Comparison of ENCODE assay signal across 24 mouse cellular contexts in the genomic region with DNA sequence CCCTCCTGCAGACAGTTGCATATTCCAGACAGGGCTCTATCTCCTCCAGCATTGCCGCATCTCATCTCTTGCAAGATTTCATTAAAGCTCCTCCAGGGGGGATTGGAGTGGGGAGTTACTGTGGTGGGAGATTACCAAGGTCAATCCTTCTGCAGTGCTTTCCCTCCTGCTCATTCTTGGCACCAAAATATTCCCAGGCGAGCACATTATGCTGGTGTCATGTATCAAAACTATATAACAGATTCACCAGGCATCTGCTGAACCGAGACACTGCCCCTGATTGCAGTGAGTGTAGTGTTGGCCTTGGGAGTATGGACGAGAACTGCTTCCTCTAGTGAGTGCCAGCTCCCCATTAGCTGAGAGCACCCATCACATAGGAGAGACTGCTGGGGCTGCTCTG.
A peak's percentile ranks its signal among the peaks of the same experiment; 100 is the strongest.
DNase-seq lines count a peak whose midpoint lies in the region; ATAC-seq and TF ChIP-seq lines count a peak whose summit lies in the region.
"Had no signal": no experiment of that assay in that cellular context is flagged by ENCODE, and none has a peak within 500 bp of the region (broad histone marks: within the 10 kb centered on the region; RNA-seq: fewer than 3 reads in every experiment).

No protein-coding gene starts in this region.

- no peaks in the 10 kb centered on the region for H3K4me1 ChIP-seq in forebrain, postnatal 0 days (ENCODE audit: insufficient read depth)
- H3K4me1 ChIP-seq in forebrain, embryonic 15.5 days: no peaks in the 10 kb centered on the region; the same call in 1 of the 2 replicates
- H3K4me1 ChIP-seq in limb, embryonic 14.5 days (ENCODE audit: control insufficient read depth, insufficient read depth, low read length): peaks cover 10% of the 10 kb centered on the region; the same call in 1 of the 2 replicates
- H3K4me1 ChIP-seq in limb, embryonic 10.5 days: 0 out of 2 replicates have a peak, but pooled peaks cover 3% of the 10 kb centered on the region
- peaks cover 12% of the 10 kb centered on the region for H3K4me1 ChIP-seq in intestine, embryonic 16.5 days (ENCODE audit: control insufficient read depth, insufficient read depth, low read length)
- H3K4me1 ChIP-seq in stomach, postnatal 0 days (replicated peaks; ENCODE audit: control insufficient read depth, insufficient read depth): no peaks in the 10 kb centered on the region

- H3K9me3 ChIP-seq in forebrain, postnatal 0 days (ENCODE audit: low read length): no peaks in the 10 kb centered on the region
- no peaks in the 10 kb centered on the region for H3K9me3 ChIP-seq in forebrain, embryonic 15.5 days
- no peaks in the 10 kb centered on the region for H3K9me3 ChIP-seq in limb, embryonic 14.5 days (ENCODE audit: control insufficient read depth, low read length)
- no peaks in the 10 kb centered on the region for H3K9me3 ChIP-seq in limb, embryonic 10.5 days (replicated peaks)
- H3K9me3 ChIP-seq in intestine, embryonic 16.5 days (ENCODE audit: control insufficient read depth, low read length): no peaks in the 10 kb centered on the region
- no peaks in the 10 kb centered on the region for H3K9me3 ChIP-seq in stomach, postnatal 0 days (ENCODE audit: control insufficient read depth, low read length)
- H3K9me3 ChIP-seq: heart, embryonic 13.5 days; liver, embryonic 13.5 days; lung, embryonic 15.5 days; midbrain, embryonic 10.5 days; neural tube, embryonic 12.5 days had no signal

- WGBS in forebrain, postnatal 0 days: 58% methylated on average over 4 of the region's 4 CpGs
- WGBS in forebrain, embryonic 15.5 days: 60% methylated on average over 4 of the region's 4 CpGs
- WGBS in limb, embryonic 14.5 days: 53% methylated on average over 4 of the region's 4 CpGs
- 69% methylated on average over 4 of the region's 4 CpGs for WGBS in limb, embryonic 10.5 days
- WGBS in intestine, embryonic 16.5 days: 55% methylated on average over 4 of the region's 4 CpGs
- WGBS in stomach, postnatal 0 days: 46% methylated on average over 4 of the region's 4 CpGs

- no peak overlapping the region for H3K4me2 ChIP-seq in forebrain, postnatal 0 days (ENCODE audit: low read depth)
- no peak overlapping the region for H3K4me2 ChIP-seq in forebrain, embryonic 15.5 days (replicated peaks)
- no peak overlapping the region for H3K4me2 ChIP-seq in limb, embryonic 14.5 days (replicated peaks; ENCODE audit: low read depth, low read length, severe bottlenecking)
- no peak overlapping the region for H3K4me2 ChIP-seq in intestine, embryonic 16.5 days (ENCODE audit: low read depth, low read length)
- H3K4me2 ChIP-seq in stomach, postnatal 0 days (replicated peaks; ENCODE audit: low read depth): no peak overlapping the region
- H3K4me2 ChIP-seq: heart, embryonic 13.5 days; liver, embryonic 13.5 days; lung, embryonic 15.5 days; neural tube, embryonic 12.5 days had no signal

- peak; percentile 43 for ATAC-seq in forebrain, postnatal 0 days
- no peak for ATAC-seq in forebrain, embryonic 15.5 days (replicated peaks)
- ATAC-seq in limb, embryonic 14.5 days (ENCODE audit: low FRiP score, low read depth): peak; percentile 53
- peak; percentile 34; the same call in 1 of the 2 replicates for ATAC-seq in intestine, embryonic 16.5 days
- peak; percentile 28; the same call in 1 of the 2 replicates for ATAC-seq in stomach, postnatal 0 days (ENCODE audit: low FRiP score, low TSS enrichment)
- ATAC-seq: activated CD4-positive, CD25-positive, alpha-beta regulatory T cell, adult 4 months; CD4-positive, CD25-positive, alpha-beta regulatory T cell, adult 4 months; forebrain, embryonic 14.5 days; inflammation-experienced regulatory T-cells, adult 6 months had no signal

- no peak overlapping the region for H3K9ac ChIP-seq in forebrain, postnatal 0 days
- no peak overlapping the region for H3K9ac ChIP-seq in forebrain, embryonic 15.5 days (replicated peaks)
- no peak overlapping the region for H3K9ac ChIP-seq in limb, embryonic 14.5 days (ENCODE audit: low read depth, low read length, severe bottlenecking)
- no peak overlapping the region for H3K9ac ChIP-seq in intestine, embryonic 16.5 days (ENCODE audit: low read depth, low read length)
- no peak overlapping the region for H3K9ac ChIP-seq in stomach, postnatal 0 days (ENCODE audit: low read length)
- H3K9ac ChIP-seq: heart, embryonic 13.5 days; liver, embryonic 13.5 days; lung, embryonic 15.5 days; neural tube, embryonic 12.5 days had no signal

- no peak overlapping the region for H3K4me3 ChIP-seq in forebrain, postnatal 0 days (ENCODE audit: low read depth, low read length)
- H3K4me3 ChIP-seq in forebrain, embryonic 15.5 days: no peak overlapping the region
- no peak overlapping the region for H3K4me3 ChIP-seq in limb, embryonic 14.5 days (replicated peaks; ENCODE audit: low read length)
- no peak overlapping the region for H3K4me3 ChIP-seq in limb, embryonic 10.5 days
- no peak overlapping the region for H3K4me3 ChIP-seq in intestine, embryonic 16.5 days (ENCODE audit: low read length)
- H3K4me3 ChIP-seq in stomach, postnatal 0 days (ENCODE audit: low read depth, low read length): no peak overlapping the region
- H3K4me3 ChIP-seq: erythroblast, embryonic 14.5 days; heart, embryonic 13.5 days; liver, embryonic 13.5 days; lung, embryonic 15.5 days; midbrain, embryonic 10.5 days; neural tube, embryonic 12.5 days had no signal

- no peak for TF ChIP-seq CTCF in forebrain, postnatal 0 days (IDR thresholded peaks at IDR 0.05; ENCODE audit: low read depth)
- no peak for TF ChIP-seq CTCF in stomach, postnatal 0 days (IDR thresholded peaks at IDR 0.05; ENCODE audit: low read depth)

- no peak for TF ChIP-seq POLR2A in limb, embryonic 14.5 days (IDR thresholded peaks at IDR 0.05; ENCODE audit: borderline replicate concordance, extremely low read depth, insufficient read depth, insufficient read length)

- H3K27ac ChIP-seq in forebrain, postnatal 0 days (ENCODE audit: low read depth, low read length): no peak overlapping the region
- no peak overlapping the region for H3K27ac ChIP-seq in forebrain, embryonic 15.5 days (replicated peaks)
- H3K27ac ChIP-seq in limb, embryonic 14.5 days (replicated peaks; ENCODE audit: low read depth, low read length): no peak overlapping the region
- no peak overlapping the region for H3K27ac ChIP-seq in limb, embryonic 10.5 days
- no peak overlapping the region; the same call in 1 of the 2 replicates for H3K27ac ChIP-seq in intestine, embryonic 16.5 days (ENCODE audit: low read length)
- H3K27ac ChIP-seq in stomach, postnatal 0 days (replicated peaks): peak overlapping the region; percentile 45
- H3K27ac ChIP-seq: heart, embryonic 13.5 days; liver, embryonic 13.5 days; lung, embryonic 15.5 days; macrophage; midbrain, embryonic 10.5 days; neural tube, embryonic 12.5 days had no signal

- TF ChIP-seq EP300 in stomach, postnatal 0 days (optimal IDR thresholded peaks at IDR 0.05): no peak

- no peaks in the 10 kb centered on the region for H3K36me3 ChIP-seq in forebrain, postnatal 0 days (ENCODE audit: insufficient read depth)
- H3K36me3 ChIP-seq in forebrain, embryonic 15.5 days: no peaks in the 10 kb centered on the region
- H3K36me3 ChIP-seq in limb, embryonic 14.5 days (ENCODE audit: control insufficient read depth, insufficient read depth, low read length): no peaks in the 10 kb centered on the region
- no peaks in the 10 kb centered on the region for H3K36me3 ChIP-seq in limb, embryonic 10.5 days
- H3K36me3 ChIP-seq in intestine, embryonic 16.5 days (ENCODE audit: control insufficient read depth, insufficient read depth, low read length): no peaks in the 10 kb centered on the region; the same call in 1 of the 2 replicates
- no peaks in the 10 kb centered on the region for H3K36me3 ChIP-seq in stomach, postnatal 0 days (ENCODE audit: control insufficient read depth, insufficient read depth, low read length)
- H3K36me3 ChIP-seq: heart, embryonic 13.5 days; liver, embryonic 13.5 days; lung, embryonic 15.5 days; midbrain, embryonic 10.5 days; neural tube, embryonic 12.5 days had no signal

- no peaks in the 10 kb centered on the region for H3K27me3 ChIP-seq in forebrain, postnatal 0 days (ENCODE audit: insufficient read depth, low read length)
- H3K27me3 ChIP-seq in forebrain, embryonic 15.5 days: no peaks in the 10 kb centered on the region
- no peaks in the 10 kb centered on the region for H3K27me3 ChIP-seq in limb, embryonic 14.5 days (ENCODE audit: control insufficient read depth, insufficient read depth, low read length)
- H3K27me3 ChIP-seq in limb, embryonic 10.5 days (ENCODE audit: low read depth, poor library complexity, severe bottlenecking): no peaks in the 10 kb centered on the region
- no peaks in the 10 kb centered on the region for H3K27me3 ChIP-seq in intestine, embryonic 16.5 days (replicated peaks; ENCODE audit: control insufficient read depth, insufficient read depth, low read length)
- H3K27me3 ChIP-seq in stomach, postnatal 0 days (ENCODE audit: control insufficient read depth, insufficient read depth, low read length): no peaks in the 10 kb centered on the region
- H3K27me3 ChIP-seq: liver, embryonic 13.5 days; lung, embryonic 15.5 days; neural tube, embryonic 12.5 days had no signal

- DNase-seq in forebrain, postnatal 0 days: no peak
- DNase-seq in limb, embryonic 14.5 days (ENCODE audit: low spot score): peak; percentile 34
- no peak for DNase-seq in limb, embryonic 10.5 days (ENCODE audit: low spot score)
- no peak for DNase-seq in stomach, postnatal 0 days (ENCODE audit: low spot score)
- no peak for DNase-seq in thymus, postnatal 14 days
- DNase-seq: adrenal gland, postnatal 10 days; cerebellum, adult 11 months; embryo, embryonic 11 days; heart, postnatal 36 days; kidney, postnatal 36 days; liver, embryonic 13.5 days; thymus, postnatal 25 days had no signal
